Mouse (Mus musculus): ENCODE measurements around the gene Neu2. TPM values are rescaled to one million over a fixed set of nuclear protein-coding genes. Genes with fewer than 3 reads are reported as not detected.
"Not testable (repeated sequence)": the region's sequence is repeated elsewhere in the genome, so short reads cannot be mapped to it uniquely, and the experiment has no call there.

Neu2 gene
- total RNA-seq (2021) = not detected in 2 replicates
- long read RNA-seq, partial matches to known transcripts = 0 of 2 reads
- long read RNA-seq, other reads (novel, unspliced or antisense) = 0 of 2 reads

DNA sequence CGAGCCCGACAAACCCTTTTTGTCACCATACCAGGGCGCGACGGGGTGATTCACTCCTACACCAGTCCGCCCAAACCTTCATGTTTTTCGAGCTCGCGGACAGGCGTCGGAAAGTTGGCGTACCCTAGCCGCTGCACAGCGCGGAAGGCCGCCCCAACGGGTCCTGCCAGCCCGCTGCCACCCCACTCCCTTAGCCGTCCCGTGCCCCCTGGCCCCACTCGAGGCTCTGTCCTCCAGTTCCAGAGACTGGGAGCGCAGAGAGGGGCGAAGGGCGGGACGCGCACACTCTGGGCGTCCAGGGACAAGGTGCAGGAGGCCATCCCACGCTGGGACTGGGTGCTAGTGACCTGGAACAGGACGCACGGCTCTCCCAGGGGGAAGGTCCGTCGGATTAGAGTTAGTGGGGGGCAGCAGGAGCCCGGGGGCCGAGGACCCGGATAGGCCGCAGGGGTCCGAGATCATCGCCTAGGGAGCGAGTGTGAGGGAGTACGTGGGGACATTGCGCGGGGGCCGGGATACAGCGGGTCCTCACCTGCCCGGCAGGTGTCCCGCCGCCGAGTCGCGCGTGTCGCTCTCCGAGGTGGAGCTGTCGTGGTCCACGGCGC is at the start of gene Neu2:
Neu2 (plus strand) TSS at position 329 of the 605 bp plus-strand sequence.
- DNase-seq = peak; percentile 32

DNA sequence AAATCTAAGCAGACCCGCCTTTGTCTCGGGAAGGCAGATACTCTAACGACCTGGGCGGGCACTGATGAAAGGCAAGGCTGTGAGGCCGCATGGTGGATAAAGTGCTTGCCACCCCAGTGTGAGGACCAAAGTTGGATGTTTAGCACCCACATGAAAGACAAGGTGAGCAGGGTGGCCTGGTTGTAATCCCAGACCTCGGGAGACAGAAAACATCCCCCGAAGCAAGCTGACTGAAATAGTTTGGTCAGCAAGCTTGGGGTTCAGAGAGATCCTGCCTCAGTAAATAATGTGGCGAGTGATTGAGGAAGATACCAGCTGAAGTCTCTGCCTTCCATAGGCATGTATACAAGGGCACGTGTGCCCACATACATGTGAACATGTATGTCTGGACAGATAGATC is 42.2 kb upstream of the Neu2 start:
- DNase-seq = no peak

DNA sequence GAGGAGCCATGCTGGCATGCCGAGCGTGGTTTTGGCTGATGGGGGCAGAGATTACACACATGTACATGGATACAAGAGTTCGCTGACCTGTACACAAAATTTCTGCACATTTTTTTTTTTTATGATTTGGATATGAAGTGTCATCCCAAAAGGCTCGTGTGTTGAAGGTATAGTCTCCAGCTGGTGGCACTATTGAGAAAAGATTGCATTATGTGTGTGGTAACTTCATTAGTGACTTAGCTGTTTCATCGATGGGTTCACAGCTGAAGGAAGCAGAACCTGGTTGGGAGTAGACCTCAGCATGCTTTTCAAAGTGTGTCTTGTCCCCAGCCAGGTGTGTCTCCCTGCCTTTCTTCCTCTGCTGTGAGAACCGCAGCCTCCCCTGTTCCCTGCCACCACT is 41.4 kb upstream of the Neu2 start:
- DNase-seq = no peak

DNA sequence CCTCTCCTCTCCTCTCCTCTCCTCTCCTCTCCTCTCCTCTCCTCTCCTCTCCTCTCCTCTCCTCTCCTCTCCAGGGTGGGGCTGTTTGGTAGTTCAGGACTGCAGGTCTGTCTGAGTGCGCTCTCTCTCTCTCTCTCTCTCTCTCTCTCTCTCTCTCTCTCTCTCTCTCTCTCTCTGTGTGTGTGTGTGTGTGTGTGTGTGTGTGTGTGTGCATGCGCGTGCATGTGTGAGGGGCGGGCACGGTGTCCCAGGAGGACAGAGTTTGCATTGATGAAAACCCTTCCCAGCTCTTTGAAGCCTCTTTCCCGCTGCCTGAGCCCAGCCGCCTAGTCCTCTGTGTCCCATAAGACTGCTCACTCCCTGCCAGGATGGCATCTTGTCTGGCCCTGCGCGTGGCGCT is 39.7 kb upstream of the Neu2 start, which contains the start of gene Snorc:
Snorc (plus strand) TSS at position 301 of the 400 bp plus-strand sequence.
- not testable (repeated sequence) for DNase-seq

DNA sequence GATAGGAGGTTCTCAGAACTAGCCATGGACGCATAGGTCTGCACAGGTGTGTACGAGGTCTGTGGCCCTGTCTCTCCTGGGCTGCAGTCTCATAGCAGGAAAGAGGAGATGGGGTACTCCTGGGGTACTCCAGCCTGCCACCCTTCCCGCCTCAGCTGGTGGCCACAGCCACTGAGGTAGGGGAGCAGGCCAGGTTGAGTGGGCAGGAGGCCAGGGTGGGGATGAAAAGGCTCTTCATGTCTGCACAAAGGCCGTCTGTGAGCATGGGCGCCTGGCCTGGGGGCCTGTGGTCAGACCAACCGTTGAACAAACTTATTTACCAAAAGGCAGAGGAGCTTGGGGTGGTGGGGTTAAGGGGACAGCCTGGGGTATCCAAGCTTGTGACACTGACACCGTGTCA is 37.8 kb upstream of the Neu2 start:
- DNase-seq = no peak

DNA sequence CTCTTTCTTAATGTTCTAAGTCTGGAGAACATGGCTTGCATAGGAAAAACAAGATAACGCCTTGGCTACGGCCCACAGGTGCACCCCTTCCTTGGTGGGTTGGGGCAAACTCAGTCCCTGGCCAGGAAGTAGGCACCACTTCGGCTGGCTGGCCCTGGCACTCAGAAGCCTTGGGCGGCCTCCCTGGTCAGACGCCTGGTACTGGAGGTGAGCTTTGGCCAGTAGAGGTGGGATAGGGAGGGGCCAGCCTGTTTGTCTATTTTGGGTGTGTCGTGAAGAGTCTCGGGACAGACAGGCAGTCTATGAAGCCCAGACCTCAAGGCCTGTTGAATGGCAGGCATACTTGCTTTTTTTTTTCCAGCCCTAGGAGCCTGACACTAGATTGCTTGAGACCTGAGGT is 37.1 kb upstream of the Neu2 start:
- no peak for DNase-seq

DNA sequence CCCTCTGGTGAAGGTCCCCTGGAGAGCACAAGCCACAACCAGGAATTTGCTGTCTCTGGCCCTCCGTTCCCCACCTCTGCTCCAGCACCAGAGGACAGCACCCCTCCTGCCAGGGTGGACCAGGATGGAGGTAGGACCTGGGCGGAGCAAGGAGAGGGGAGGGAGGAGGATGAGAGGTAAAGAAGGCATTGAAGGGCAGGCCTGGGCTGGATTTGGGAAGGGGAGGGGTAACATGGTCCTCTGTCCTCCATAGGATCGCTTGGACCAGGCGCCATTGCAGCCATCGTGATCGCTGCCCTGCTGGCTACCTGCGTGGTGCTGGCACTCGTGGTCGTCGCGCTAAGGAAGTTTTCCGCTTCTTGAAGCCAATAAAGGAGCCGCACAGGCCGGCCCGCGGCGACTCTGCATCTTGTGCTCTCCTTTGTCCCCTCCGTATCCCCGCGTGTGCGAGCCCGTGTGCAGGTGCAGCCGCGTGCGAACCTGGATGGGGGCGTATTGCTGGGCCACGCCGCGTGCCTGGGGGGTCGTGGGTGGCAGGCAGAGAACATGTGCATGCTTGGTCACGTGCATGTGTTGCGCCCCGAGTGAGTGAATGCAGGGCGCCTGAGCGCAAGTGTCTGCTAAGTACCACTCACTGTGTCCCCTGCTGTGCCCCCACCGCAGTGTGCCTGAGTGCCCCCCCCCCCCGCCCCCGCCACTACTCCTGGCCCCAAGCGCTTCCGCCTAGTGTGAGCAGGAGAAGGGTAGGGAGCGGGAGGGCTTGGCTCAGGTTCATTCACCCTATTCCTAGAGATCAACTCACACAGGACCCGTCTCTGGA is 34.4 kb upstream of the Neu2 start:
- DNase-seq = no peak

DNA sequence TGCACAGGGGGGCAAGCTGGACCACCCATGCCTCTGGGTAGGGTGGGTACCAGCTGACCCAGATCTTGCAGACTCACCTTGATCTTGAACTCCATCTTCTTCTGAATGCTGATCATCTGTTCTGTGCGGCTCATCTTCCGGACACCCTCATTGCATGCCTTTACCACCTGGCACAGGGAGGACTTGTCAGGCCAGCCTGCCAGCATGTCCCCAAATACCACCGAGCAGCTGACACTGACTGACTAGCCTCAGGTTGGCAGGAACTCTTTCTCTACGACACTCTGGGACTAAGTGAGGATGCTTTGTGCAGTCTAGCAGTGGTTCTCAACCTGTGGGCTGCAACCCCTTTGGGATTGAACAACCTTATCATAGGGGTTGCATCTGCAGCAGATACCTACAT is 27.1 kb upstream of the Neu2 start:
- no peak for DNase-seq

DNA sequence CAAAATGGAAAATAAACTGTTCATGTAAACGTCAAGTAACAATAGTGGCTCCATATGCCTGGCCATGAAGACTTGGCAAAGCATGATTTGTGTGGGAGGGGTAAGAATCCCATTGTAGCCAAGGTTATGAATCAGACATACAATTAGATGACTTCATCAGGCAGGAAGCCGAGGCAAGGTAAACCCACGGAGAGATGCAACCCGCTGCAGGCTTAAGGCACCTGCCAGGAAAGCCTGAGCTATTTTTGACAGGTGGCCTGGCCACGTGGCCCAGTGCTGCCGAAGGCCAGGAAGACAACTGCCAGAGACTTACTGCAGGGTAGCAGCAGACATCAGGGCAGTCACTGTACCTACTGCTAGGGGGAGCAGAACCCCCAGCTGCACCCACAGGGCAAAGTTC is 23.3 kb upstream of the Neu2 start:
- no peak for DNase-seq

DNA sequence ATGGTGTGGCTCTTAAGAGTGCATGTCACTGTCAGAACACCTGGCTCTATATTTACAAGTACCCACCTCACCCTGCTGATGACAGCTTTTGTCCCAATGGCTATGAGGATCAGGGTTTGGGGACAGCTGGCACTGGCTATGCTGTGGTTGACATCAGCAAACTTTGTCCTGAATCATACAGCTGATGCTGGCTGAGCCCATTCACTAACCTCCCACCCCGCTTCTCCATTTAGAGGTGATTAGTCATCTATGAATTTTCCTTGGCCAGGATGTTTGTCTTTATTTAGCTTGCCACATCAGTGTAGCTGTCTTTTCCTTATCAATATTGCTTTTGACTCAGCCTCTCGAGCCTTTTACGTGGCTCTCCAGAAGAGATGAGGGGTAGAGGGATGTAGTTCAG is 17.4 kb upstream of the Neu2 start:
- DNase-seq = no peak

DNA sequence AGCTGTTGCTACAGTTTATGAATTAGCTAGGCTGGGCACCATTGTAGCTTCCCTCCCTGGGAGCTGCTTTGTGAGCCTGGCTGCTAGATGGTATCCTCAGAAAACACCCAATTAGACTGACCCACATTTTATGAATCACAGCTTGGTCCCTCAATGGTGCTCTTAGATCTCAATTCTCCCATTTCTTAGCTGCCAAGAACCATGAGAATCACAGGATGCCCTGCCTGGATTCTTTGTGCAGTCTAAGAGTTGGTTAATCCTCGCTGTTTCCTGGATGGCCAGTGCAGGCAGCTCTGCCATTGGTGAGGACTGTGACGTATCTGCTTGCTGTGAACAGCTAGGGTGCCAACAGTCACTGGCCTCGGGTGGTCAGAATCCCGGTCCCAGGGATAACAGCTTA is 16.1 kb upstream of the Neu2 start:
- no peak for DNase-seq

DNA sequence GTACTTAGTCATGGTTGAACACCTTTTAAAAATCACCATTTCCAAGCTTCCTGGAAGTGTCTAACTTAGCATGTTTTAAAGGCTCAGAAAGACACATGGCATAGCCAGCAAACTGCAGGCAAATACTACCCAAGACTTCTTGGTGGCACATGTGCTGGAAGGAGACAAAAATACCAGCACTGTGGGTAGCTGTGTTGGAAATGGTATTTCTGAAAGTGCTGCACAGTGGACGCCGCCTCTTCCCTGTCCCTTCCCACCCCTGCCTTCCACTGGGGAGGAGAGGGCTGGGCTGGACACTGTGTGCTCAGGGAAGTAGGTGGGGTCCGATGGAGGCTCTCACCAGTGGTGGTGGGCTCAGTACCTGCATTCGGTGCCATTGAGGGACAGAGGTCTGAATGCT is 4.2 kb upstream of the Neu2 start:
- DNase-seq = no peak

DNA sequence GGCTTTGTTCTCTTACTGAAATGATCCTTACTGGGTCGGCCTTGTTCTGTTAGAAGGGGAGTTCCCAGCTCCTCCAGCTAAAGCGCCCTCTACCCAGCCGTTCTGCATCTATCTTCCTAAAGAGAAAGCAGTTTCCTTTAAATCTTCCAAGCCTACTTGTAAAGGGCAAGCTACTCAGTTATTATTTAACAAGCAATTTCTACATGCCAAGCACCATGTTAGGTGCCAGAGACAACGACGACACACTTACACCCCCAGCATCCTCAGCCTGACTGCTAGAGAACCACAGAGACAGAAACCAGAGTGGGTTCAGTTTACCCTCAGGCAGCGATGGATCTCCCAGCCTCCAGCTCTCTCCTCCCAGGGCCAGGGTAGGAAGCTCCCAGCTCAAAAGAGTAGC is 1.8 kb upstream of the Neu2 start:
- DNase-seq = no peak

DNA sequence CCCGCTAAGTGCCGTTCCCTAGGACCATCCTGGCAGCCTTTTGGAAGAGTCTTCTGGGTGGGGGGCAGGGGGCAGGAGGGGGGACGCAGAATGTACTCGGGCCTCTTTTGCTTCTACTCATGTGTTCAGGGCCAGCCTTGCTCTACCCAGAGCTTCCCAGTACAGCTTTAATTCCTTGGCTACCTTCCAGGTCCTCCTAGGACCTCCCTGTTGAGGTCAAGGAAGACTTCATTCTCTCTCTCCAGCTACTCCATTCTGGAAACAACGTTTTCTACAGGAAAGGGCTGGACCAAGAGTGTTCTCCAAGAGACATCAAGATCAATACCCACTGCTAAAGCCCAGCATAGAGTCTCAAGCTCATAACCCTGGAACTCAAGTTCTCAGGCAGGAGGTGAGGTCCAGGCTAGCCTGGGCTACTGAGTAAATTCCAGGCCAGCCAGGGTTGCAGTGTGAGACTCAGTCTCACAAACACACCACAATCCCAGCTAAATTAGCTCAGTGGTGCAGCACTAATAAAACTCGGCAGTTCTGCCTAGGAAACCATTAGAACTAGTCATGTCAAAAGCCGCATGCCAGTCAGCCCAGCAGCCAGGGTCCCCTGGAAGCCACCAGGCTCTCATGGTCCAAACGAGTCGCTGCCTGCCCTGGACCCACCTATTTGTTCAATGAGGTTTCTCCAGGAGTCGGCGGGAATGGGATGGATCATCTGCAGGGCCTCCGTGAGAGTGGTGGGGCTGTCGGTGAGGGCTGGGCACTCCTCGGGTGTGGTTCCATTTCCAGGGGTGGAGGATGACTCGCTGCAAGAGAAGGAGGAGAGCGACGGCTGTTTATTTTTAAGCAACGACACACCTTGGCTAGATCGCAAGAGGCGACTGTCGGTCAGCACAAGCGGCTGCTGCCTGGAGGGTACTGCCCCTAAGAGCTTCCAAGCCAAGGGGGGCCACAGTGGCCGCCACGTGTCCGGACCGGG is 813 bp upstream of the Neu2 start:
- DNase-seq = no peak

DNA sequence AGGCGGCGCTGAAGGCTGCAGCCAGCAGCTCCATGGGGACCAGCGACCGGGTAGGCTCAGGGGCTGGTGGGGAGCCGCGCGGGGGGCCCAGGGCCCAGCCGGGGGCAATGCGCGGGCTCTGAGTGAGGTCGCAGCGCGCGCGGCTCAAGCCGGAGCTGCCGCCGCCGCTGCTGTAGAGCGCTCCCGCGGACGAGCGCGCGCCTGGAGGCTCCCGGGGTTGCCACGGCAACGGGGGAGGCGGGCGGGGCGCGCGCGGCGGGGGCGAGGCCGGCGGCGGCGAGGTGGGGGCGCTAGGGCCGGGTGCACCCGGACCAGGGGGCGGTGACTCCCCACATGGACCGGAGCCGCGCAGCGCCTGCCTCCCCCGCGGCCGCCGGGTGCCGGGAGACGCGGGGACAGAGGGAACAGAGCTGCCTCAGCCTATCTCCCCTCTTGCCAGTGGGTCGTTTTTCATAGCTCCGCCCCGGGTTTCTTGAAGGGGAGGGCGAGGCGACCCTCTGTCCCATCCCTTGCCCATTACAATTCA is 540 bp downstream of the Neu2 start:
- DNase-seq = peak; percentile 63

DNA sequence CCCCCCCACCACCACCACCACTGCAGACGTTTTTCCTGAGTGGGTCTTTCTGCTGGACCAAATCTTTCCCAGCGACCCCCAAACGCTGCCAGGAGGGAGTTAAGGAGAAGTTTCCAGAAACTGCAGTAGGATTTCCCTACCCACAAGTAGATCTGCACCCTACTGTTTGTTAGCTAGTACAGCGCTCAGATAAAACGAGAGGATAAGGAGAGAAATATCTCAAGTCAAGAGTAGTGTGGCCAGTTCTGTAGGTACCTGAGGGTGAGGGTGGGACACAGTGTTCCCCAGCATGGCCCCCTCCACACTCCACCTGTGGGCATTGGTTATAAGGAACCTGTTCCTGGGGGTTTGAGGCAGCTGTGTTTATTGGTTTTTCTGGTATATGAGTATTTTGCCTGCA is 1.2 kb downstream of the Neu2 start:
- DNase-seq = no peak

DNA sequence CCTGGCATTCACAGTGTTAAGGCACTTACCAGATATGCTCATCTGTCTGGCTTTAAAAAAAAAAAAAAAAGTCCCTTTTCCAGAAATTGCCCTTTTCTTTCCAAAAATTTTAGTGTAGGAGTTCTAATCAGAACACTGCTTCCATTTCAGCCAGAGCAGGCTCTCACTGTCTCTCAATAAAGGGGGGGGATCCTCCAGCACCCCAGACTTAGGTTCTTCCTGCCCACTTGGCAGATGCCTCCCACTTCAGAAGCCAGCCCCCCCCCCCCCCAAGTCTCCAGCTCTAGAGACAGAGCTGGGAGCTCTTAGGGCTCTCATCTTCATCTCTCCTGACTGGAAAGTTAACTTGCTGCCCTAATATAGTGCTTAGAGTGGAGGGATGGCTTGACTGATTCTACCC is 10.8 kb downstream of the Neu2 start:
- DNase-seq = no peak

DNA sequence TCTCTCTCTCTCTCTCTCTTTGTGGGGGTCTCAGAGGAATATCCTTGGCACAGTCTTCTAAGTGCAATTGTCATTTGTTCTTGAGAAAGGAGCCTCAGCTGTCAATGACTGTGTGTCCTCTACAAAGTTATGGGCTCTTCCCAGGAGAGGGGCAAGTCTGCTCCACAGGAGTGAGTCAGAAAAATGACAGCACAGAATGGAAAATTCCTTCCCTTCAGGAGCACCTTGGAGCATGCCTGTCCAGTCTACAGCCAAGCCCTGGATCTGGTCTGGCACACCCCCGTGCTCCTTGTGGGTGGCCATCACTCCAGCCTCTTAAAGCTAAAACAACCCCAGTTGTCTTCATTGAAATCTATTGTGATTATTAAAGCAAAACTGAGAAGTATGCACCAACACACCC is 11.8 kb downstream of the Neu2 start:
- no peak for DNase-seq

DNA sequence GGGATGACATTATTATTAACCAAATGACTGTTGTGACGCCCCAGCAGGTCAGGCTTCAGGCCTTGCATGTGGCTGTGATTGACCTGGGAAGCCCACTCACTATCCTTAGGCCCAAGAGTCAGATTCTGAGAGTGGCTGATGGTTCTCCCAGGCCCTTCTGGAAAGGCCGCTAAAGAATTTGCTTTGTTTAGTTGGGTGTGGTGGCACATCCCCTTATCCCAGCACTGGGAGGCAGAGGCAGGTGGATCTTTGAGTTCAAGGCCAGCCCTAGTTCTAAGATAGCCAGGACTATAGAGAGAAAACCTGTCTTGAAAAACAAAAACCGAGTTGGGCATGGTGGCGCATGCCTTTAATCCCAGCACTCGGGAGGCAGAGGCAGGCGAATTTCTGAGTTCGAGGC is 15.4 kb downstream of the Neu2 start:
- no peak for DNase-seq

DNA sequence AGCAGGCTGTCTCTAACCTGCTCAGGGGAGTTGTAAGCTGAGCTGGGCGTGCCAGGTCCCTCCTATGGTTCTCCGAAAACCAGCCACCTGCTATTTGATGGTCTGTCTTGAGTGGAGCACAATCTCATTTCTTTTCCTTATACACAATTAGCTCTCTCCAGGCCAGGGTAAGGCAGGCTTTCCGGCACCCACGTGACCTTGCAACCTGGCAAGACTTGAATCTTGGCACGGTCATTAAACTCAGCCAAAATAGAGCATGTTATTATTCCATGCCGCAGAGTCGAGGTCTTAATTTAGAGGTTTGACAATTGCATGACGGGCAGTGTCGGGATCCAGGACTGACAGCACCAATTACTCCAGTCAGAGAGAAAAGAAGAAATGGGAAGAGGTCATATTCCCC is 17.5 kb downstream of the Neu2 start:
- DNase-seq = no peak

DNA sequence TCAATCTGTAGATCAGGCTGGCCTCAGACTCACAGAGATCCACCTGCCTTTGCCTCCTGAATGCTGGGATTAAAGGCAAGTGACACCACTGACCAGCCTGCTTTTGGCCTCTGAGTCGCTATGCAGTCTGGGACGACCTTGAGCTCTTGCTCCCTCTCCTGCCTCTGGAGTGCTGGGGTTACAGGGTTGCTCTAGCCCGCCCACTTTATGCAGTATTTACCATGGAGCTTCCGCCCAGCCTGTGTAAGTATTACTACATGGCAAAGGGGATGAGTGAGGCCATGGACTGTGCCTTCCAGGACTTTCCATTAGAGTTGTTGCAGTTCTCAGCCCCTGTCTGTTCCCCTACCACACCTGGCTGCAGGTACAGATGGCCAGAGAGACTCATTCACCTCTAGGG is 22.7 kb downstream of the Neu2 start:
- no peak for DNase-seq

DNA sequence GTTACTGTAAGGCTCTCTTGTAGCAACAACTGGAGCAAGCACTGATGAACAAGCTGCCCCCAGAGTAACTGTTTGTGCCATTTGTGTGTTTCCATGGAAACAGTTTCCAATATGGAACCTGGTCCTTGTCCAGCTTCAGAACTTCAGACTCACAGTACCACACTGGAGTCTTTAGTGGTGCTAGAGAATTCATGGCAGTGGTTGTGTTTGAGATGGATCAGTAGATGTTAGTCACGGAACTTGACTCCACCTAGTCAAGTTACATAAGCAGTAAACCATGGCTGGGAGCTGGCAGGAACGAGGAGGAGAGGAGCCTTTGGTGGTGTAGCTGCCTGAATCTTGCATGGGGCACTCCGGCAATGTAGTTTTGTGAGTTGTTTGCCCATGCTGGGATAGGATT is 24.4 kb downstream of the Neu2 start:
- no peak for DNase-seq

DNA sequence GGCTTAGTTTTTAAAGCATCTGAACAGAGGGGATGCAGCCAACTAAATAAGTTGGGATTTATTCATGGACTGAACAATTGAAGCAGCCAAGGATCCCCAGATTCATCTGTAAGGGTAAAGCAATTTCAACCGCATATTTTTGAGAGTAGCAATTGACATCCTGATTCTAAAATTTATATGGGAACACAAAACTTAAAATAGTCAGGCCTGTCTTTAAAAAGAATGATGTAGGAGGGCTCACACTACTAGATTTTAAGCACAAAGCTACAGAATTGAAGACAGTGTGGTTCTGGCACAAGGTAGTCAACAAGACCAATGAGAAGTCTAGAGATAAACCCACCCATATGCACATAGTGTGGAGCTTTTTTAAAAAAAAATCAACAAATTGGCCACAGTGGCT is 27.3 kb downstream of the Neu2 start:
- DNase-seq = no peak

Measured in adrenal gland, postnatal 25 days (tissue).